Mouse (Mus musculus) cerebellum, adult 11 months (tissue): ENCODE data around the gene Sptb.

Experiments
- DNase-seq: peaks from one replicate; pipeline ENCODE4 v3.0.0; 2022

Gene Sptb

GRCm38 (mm10) chr12:76604546-76604945, 105.8 kb downstream of the Sptb start:
- no peak for DNase-seq

- DNase-seq = no peak
Measured at GRCm38 (mm10) chr12:76603779-76604178, 106.6 kb downstream of the Sptb start.

- no peak for DNase-seq
Measured at GRCm38 (mm10) chr12:76598196-76598928, 112.0 kb downstream of the Sptb start.

GRCm38 (mm10) chr12:76597577-76598100, 112.7 kb downstream of the Sptb start:
- peak; percentile 58 for DNase-seq

GRCm38 (mm10) chr12:76596292-76597023, 113.9 kb downstream of the Sptb start:
- DNase-seq = peak; percentile 73

- DNase-seq = no peak
Measured at GRCm38 (mm10) chr12:76595830-76596229, 114.5 kb downstream of the Sptb start.

GRCm38 (mm10) chr12:76594556-76594955, 115.8 kb downstream of the Sptb start:
- DNase-seq = no peak

GRCm38 (mm10) chr12:76593839-76594322, 116.5 kb downstream of the Sptb start:
- DNase-seq = no peak

GRCm38 (mm10) chr12:76593254-76593653, 117.1 kb downstream of the Sptb start:
- no peak for DNase-seq

GRCm38 (mm10) chr12:76592213-76592612, 118.1 kb downstream of the Sptb start:
- DNase-seq = no peak

GRCm38 (mm10) chr12:76591037-76591436, 119.3 kb downstream of the Sptb start:
- DNase-seq = no peak

GRCm38 (mm10) chr12:76589531-76589930, 120.8 kb downstream of the Sptb start:
- no peak for DNase-seq

- DNase-seq = no peak
Measured at GRCm38 (mm10) chr12:76587357-76587756, 123.0 kb downstream of the Sptb start.

- DNase-seq = no peak
Measured at GRCm38 (mm10) chr12:76585028-76585427, 125.3 kb downstream of the Sptb start.

- DNase-seq = no peak
Measured at GRCm38 (mm10) chr12:76583454-76583853, 126.9 kb downstream of the Sptb start.

GRCm38 (mm10) chr12:76582841-76583240, 127.5 kb downstream of the Sptb start:
- no peak for DNase-seq

GRCm38 (mm10) chr12:76582139-76582538, 128.2 kb downstream of the Sptb start:
- no peak for DNase-seq

GRCm38 (mm10) chr12:76579806-76580205, 130.5 kb downstream of the Sptb start:
- no peak for DNase-seq

- DNase-seq = no peak
Measured at GRCm38 (mm10) chr12:76578465-76578864, 131.9 kb downstream of the Sptb start.

- no peak for DNase-seq
Measured at GRCm38 (mm10) chr12:76577858-76578257, 132.5 kb downstream of the Sptb start.

GRCm38 (mm10) chr12:76576806-76577205, 133.5 kb downstream of the Sptb start:
- no peak for DNase-seq

- no peak for DNase-seq
Measured at GRCm38 (mm10) chr12:76576061-76576460, 134.3 kb downstream of the Sptb start.

- DNase-seq = peak; percentile 89
Measured at GRCm38 (mm10) chr12:76574815-76575214, 135.5 kb downstream of the Sptb start.

GRCm38 (mm10) chr12:76573381-76573780, 137.0 kb downstream of the Sptb start:
- DNase-seq = no peak
